Mouse (Mus musculus): ENCODE measurements around the gene Slc16a7. TPM values are rescaled to one million over a fixed set of nuclear protein-coding genes. Genes with fewer than 3 reads are reported as not detected.

The Slc16a7 gene
- polyA plus RNA-seq, 1 experiment = 38.7 TPM

- Histone ChIP-seq H3K27me3 (replicated peaks; ENCODE audit: control insufficient read depth, insufficient read depth, low read length) (no peaks in the 10 kb centered on the region), H3K4me3 (ENCODE audit: insufficient read depth, low read depth, low read length) (no peak overlapping the region), H3K36me3 (ENCODE audit: control insufficient read depth, insufficient read depth, low read length) (no peaks in the 10 kb centered on the region), H3K4me1 (ENCODE audit: control insufficient read depth, insufficient read depth, low read length) (no peaks in the 10 kb centered on the region), H3K27ac (ENCODE audit: insufficient read depth, low read depth, low read length) (no peak overlapping the region)
- DNase-seq = no peak
- WGBS = 72% methylated on average over 5 of the region's 5 CpGs
- TF ChIP-seq CTCF (conservative IDR thresholded peaks at IDR 0.05; ENCODE audit: insufficient read depth, insufficient read length, low read depth, low read length) = no peak
- TF ChIP-seq POLR2A (IDR thresholded peaks at IDR 0.05; ENCODE audit: low read depth, low read length) = no peak
Observed at GRCm38 (mm10) chr10:125285386-125285785, 103.9 kb downstream of the Slc16a7 start.

- no peak for DNase-seq
- TF ChIP-seq POLR2A (IDR thresholded peaks at IDR 0.05; ENCODE audit: low read depth, low read length) = no peak
- TF ChIP-seq CTCF (conservative IDR thresholded peaks at IDR 0.05; ENCODE audit: insufficient read depth, insufficient read length, low read depth, low read length) = no peak
- Histone ChIP-seq H3K27ac (ENCODE audit: insufficient read depth, low read depth, low read length) (no peak overlapping the region), H3K4me3 (ENCODE audit: insufficient read depth, low read depth, low read length) (no peak overlapping the region), H3K36me3 (ENCODE audit: control insufficient read depth, insufficient read depth, low read length) (no peaks in the 10 kb centered on the region), H3K4me1 (ENCODE audit: control insufficient read depth, insufficient read depth, low read length) (no peaks in the 10 kb centered on the region; the same call in 1 of the 2 replicates), H3K27me3 (replicated peaks; ENCODE audit: control insufficient read depth, insufficient read depth, low read length) (no peaks in the 10 kb centered on the region)
- 83% methylated on average over 12 of the region's 12 CpGs for WGBS
Observed at GRCm38 (mm10) chr10:125275149-125275848, 114.0 kb downstream of the Slc16a7 start.

GRCm38 (mm10) chr10:125274519-125275148 is 114.6 kb downstream of the Slc16a7 start:
- Histone ChIP-seq H3K27me3 (replicated peaks; ENCODE audit: control insufficient read depth, insufficient read depth, low read length) (no peaks in the 10 kb centered on the region), H3K4me3 (ENCODE audit: insufficient read depth, low read depth, low read length) (no peak overlapping the region), H3K4me1 (ENCODE audit: control insufficient read depth, insufficient read depth, low read length) (no peaks in the 10 kb centered on the region; the same call in 1 of the 2 replicates), H3K36me3 (ENCODE audit: control insufficient read depth, insufficient read depth, low read length) (no peaks in the 10 kb centered on the region), H3K27ac (ENCODE audit: insufficient read depth, low read depth, low read length) (no peak overlapping the region)
- WGBS = 85% methylated on average over 5 of the region's 5 CpGs
- peak; percentile 9 for DNase-seq
- TF ChIP-seq POLR2A (IDR thresholded peaks at IDR 0.05; ENCODE audit: low read depth, low read length) (no peak), CTCF (conservative IDR thresholded peaks at IDR 0.05; ENCODE audit: insufficient read depth, insufficient read length, low read depth, low read length) (no peak)

- WGBS = 69% methylated on average over 7 of the region's 7 CpGs
- Histone ChIP-seq H3K4me3 (ENCODE audit: insufficient read depth, low read depth, low read length) (no peak overlapping the region), H3K4me1 (ENCODE audit: control insufficient read depth, insufficient read depth, low read length) (no peaks in the 10 kb centered on the region; the same call in 1 of the 2 replicates), H3K36me3 (ENCODE audit: control insufficient read depth, insufficient read depth, low read length) (no peaks in the 10 kb centered on the region), H3K27ac (ENCODE audit: insufficient read depth, low read depth, low read length) (no peak overlapping the region), H3K27me3 (replicated peaks; ENCODE audit: control insufficient read depth, insufficient read depth, low read length) (no peaks in the 10 kb centered on the region)
- TF ChIP-seq POLR2A (IDR thresholded peaks at IDR 0.05; ENCODE audit: low read depth, low read length) = no peak
- TF ChIP-seq CTCF (conservative IDR thresholded peaks at IDR 0.05; ENCODE audit: insufficient read depth, insufficient read length, low read depth, low read length) = no peak
- no peak for DNase-seq
Observed at GRCm38 (mm10) chr10:125273759-125274158, 115.5 kb downstream of the Slc16a7 start.

- 67% methylated on average over 5 of the region's 5 CpGs for WGBS
- Histone ChIP-seq H3K4me1 (ENCODE audit: control insufficient read depth, insufficient read depth, low read length) (no peaks in the 10 kb centered on the region; the same call in 1 of the 2 replicates), H3K27ac (ENCODE audit: insufficient read depth, low read depth, low read length) (no peak overlapping the region), H3K36me3 (ENCODE audit: control insufficient read depth, insufficient read depth, low read length) (no peaks in the 10 kb centered on the region), H3K27me3 (replicated peaks; ENCODE audit: control insufficient read depth, insufficient read depth, low read length) (no peaks in the 10 kb centered on the region), H3K4me3 (ENCODE audit: insufficient read depth, low read depth, low read length) (no peak overlapping the region)
- DNase-seq = no peak
- TF ChIP-seq CTCF (conservative IDR thresholded peaks at IDR 0.05; ENCODE audit: insufficient read depth, insufficient read length, low read depth, low read length) (no peak), POLR2A (IDR thresholded peaks at IDR 0.05; ENCODE audit: low read depth, low read length) (no peak)
Observed at GRCm38 (mm10) chr10:125271448-125271847, 117.8 kb downstream of the Slc16a7 start.

- DNase-seq = no peak
- 45% methylated on average over 5 of the region's 5 CpGs for WGBS
- no peak for TF ChIP-seq CTCF (conservative IDR thresholded peaks at IDR 0.05; ENCODE audit: insufficient read depth, insufficient read length, low read depth, low read length)
- TF ChIP-seq POLR2A (IDR thresholded peaks at IDR 0.05; ENCODE audit: low read depth, low read length) = no peak
Observed at GRCm38 (mm10) chr10:125270266-125270665, 119.0 kb downstream of the Slc16a7 start.

GRCm38 (mm10) chr10:125266322-125266721 is 122.9 kb downstream of the Slc16a7 start:
- H3K27ac ChIP-seq (ENCODE audit: insufficient read depth, low read depth, low read length) = no peak overlapping the region
- no peaks in the 10 kb centered on the region for H3K27me3 ChIP-seq (replicated peaks; ENCODE audit: control insufficient read depth, insufficient read depth, low read length)
- 45% methylated on average over 4 of the region's 4 CpGs for WGBS
- TF ChIP-seq CTCF (conservative IDR thresholded peaks at IDR 0.05; ENCODE audit: insufficient read depth, insufficient read length, low read depth, low read length) (no peak), POLR2A (IDR thresholded peaks at IDR 0.05; ENCODE audit: low read depth, low read length) (no peak)
- no peak overlapping the region for H3K4me3 ChIP-seq (ENCODE audit: insufficient read depth, low read depth, low read length)
- H3K36me3 ChIP-seq (ENCODE audit: control insufficient read depth, insufficient read depth, low read length) = no peaks in the 10 kb centered on the region
- DNase-seq = no peak
- H3K4me1 ChIP-seq (ENCODE audit: control insufficient read depth, insufficient read depth, low read length) = no peaks in the 10 kb centered on the region; the same call in 1 of the 2 replicates

More at GRCm38 (mm10) chr10:125270266-125270665, 119.0 kb downstream of the Slc16a7 start:
- Histone ChIP-seq H3K4me1 (ENCODE audit: control insufficient read depth, insufficient read depth, low read length) (no peaks in the 10 kb centered on the region; the same call in 1 of the 2 replicates), H3K36me3 (ENCODE audit: control insufficient read depth, insufficient read depth, low read length) (no peaks in the 10 kb centered on the region), H3K4me3 (ENCODE audit: insufficient read depth, low read depth, low read length) (no peak overlapping the region), H3K27me3 (replicated peaks; ENCODE audit: control insufficient read depth, insufficient read depth, low read length) (no peaks in the 10 kb centered on the region), H3K27ac (ENCODE audit: insufficient read depth, low read depth, low read length) (0 out of 2 replicates have a peak overlapping the region, but pooled peaks have one; percentile 23)

All from kidney, adult 2 months (tissue).